Mouse (Mus musculus) erythroblast, embryonic 14.5 days (primary cell): ENCODE measurements around the gene Zfp36.

Experiments
- GATA1 ChIP-seq: IDR thresholded peaks from 2 replicates; pipeline ENCODE4 v1.6.1; 2012; ENCODE audit warnings: low read length, inconsistent platforms, mixed read lengths
- TAL1 ChIP-seq: IDR thresholded peaks from 3 replicates; pipeline ENCODE4 v1.6.1; 2012; ENCODE audit warnings: low read length, inconsistent platforms, mixed read lengths

- no peak for TF ChIP-seq TAL1
- no peak for TF ChIP-seq GATA1
Measured at GRCm38 (mm10) chr7:28380237-28381016, at the start of gene Zfp36.
